Mouse (Mus musculus): Measurements from ENCODE around the gene Kirrel3. TPM values are rescaled to one million over a fixed set of nuclear protein-coding genes. Genes with fewer than 3 reads are reported as not detected.

Gene Kirrel3
- total RNA-seq (2021): 10 to 100 TPM; 66.3 to 71.9 TPM

GRCm38 (mm10) chr9:34485759-34486431 is at the start of gene Kirrel3:
Kirrel3 (plus strand) TSS chr9:34485894.
- DNase-seq (ENCODE audit: low spot score in 2 of 2): peak; percentile 86 to 87
- intact Hi-C loops (cut with DNase I): loop anchor here (1.0 to 10.0 kb wide), 4 partner anchors 74 to 1226 kb away; no protein-coding TSS in a partner anchor

GRCm38 (mm10) chr9:34440721-34441120 is 45.0 kb upstream of the Kirrel3 start:
- intact Hi-C loops (cut with DNase I): no loop called here
- DNase-seq (ENCODE audit: low spot score in 2 of 2): peak in 1 of 2 experiments; percentile 59

- DNase-seq (ENCODE audit: low spot score in 2 of 2): peak in 1 of 2 experiments; percentile 73
- intact Hi-C loops (cut with DNase I): no loop called here
These were observed 41.7 kb upstream of the Kirrel3 start for GRCm38 (mm10) chr9:34443950-34444349.

GRCm38 (mm10) chr9:34446497-34447350 is 39.0 kb upstream of the Kirrel3 start:
- intact Hi-C loops (cut with DNase I): no loop called here
- DNase-seq (ENCODE audit: low spot score in 2 of 2): no peak

GRCm38 (mm10) chr9:34447736-34448135 is 38.0 kb upstream of the Kirrel3 start:
- intact Hi-C loops (cut with DNase I): no loop called here
- DNase-seq (ENCODE audit: low spot score in 2 of 2): no peak

GRCm38 (mm10) chr9:34448467-34448866 is 37.2 kb upstream of the Kirrel3 start:
- DNase-seq (ENCODE audit: low spot score in 2 of 2): peak in 1 of 2 experiments; percentile 14
- intact Hi-C loops (cut with DNase I): no loop called here

- no peak for DNase-seq (ENCODE audit: low spot score in 2 of 2)
- intact Hi-C loops (cut with DNase I): loop anchor here (10.0 kb wide), 1 partner anchor 403 kb away; no protein-coding TSS in a partner anchor
These were observed 27.5 kb upstream of the Kirrel3 start for GRCm38 (mm10) chr9:34458189-34458588.

GRCm38 (mm10) chr9:34459968-34460367 is 25.7 kb upstream of the Kirrel3 start:
- intact Hi-C loops (cut with DNase I): loop anchor here (10.0 kb wide), 1 partner anchor 405 kb away; no protein-coding TSS in a partner anchor
- no peak for DNase-seq (ENCODE audit: low spot score in 2 of 2)

GRCm38 (mm10) chr9:34463666-34464065 is 22.0 kb upstream of the Kirrel3 start:
- intact Hi-C loops (cut with DNase I): no loop called here
- DNase-seq (ENCODE audit: low spot score in 2 of 2): no peak

- intact Hi-C loops (cut with DNase I): no loop called here
- no peak for DNase-seq (ENCODE audit: low spot score in 2 of 2)
These were observed 19.6 kb upstream of the Kirrel3 start for GRCm38 (mm10) chr9:34466058-34466457.

- no peak for DNase-seq (ENCODE audit: low spot score in 2 of 2)
- intact Hi-C loops (cut with DNase I): no loop called here
These were observed 16.5 kb upstream of the Kirrel3 start for GRCm38 (mm10) chr9:34469180-34469579.

GRCm38 (mm10) chr9:34476206-34476605 is 9.5 kb upstream of the Kirrel3 start:
- intact Hi-C loops (cut with DNase I): no loop called here
- DNase-seq (ENCODE audit: low spot score in 2 of 2): peak in 1 of 2 experiments; percentile 34

GRCm38 (mm10) chr9:34478494-34478893 is 7.2 kb upstream of the Kirrel3 start:
- no peak for DNase-seq (ENCODE audit: low spot score in 2 of 2)
- intact Hi-C loops (cut with DNase I): no loop called here

GRCm38 (mm10) chr9:34483236-34483635 is 2.5 kb upstream of the Kirrel3 start:
- intact Hi-C loops (cut with DNase I): loop anchor here (10.0 kb wide), 1 partner anchor 658 kb away; no protein-coding TSS in a partner anchor

GRCm38 (mm10) chr9:34484665-34485064 is 1.0 kb upstream of the Kirrel3 start:
- no peak for DNase-seq (ENCODE audit: low spot score in 2 of 2)
- intact Hi-C loops (cut with DNase I): loop anchor here (5.0 to 10.0 kb wide), 2 partner anchors 72 to 660 kb away; no protein-coding TSS in a partner anchor

More at GRCm38 (mm10) chr9:34483236-34483635, 2.5 kb upstream of the Kirrel3 start:
- DNase-seq (ENCODE audit: low spot score in 2 of 2): no peak

- no peak for DNase-seq (ENCODE audit: low spot score in 2 of 2)
- intact Hi-C loops (cut with DNase I): loop anchor here (5.0 to 10.0 kb wide), 2 partner anchors 76 to 663 kb away; no protein-coding TSS in a partner anchor
These were observed 2.6 kb downstream of the Kirrel3 start for GRCm38 (mm10) chr9:34488267-34488666.

GRCm38 (mm10) chr9:34488700-34489315 is 3.1 kb downstream of the Kirrel3 start:
- peak; percentile 81 to 87 for DNase-seq (ENCODE audit: low spot score in 2 of 2)
- intact Hi-C loops (cut with DNase I): loop anchor here (5.0 to 10.0 kb wide), 2 partner anchors 77 to 664 kb away; no protein-coding TSS in a partner anchor

GRCm38 (mm10) chr9:34489316-34489710 is 3.6 kb downstream of the Kirrel3 start:
- intact Hi-C loops (cut with DNase I): loop anchor here (5.0 to 10.0 kb wide), 2 partner anchors 77 to 665 kb away; no protein-coding TSS in a partner anchor
- DNase-seq (ENCODE audit: low spot score in 2 of 2): peak in 1 of 2 experiments; percentile 16

GRCm38 (mm10) chr9:34489760-34490159 is 4.1 kb downstream of the Kirrel3 start:
- intact Hi-C loops (cut with DNase I): loop anchor here (5.0 to 10.0 kb wide), 3 partner anchors 77 to 675 kb away; no protein-coding TSS in a partner anchor
- no peak for DNase-seq (ENCODE audit: low spot score in 2 of 2)
